Comparison of ENCODE assay signal across 12 mouse cellular contexts in genomic region chr9:98350318-98351144, GRCm38 (mm10).
DNase-seq lines count a peak whose midpoint lies in the region; ATAC-seq and TF ChIP-seq lines count a peak whose summit lies in the region.
"Had no signal": no experiment of that assay in that cellular context is flagged by ENCODE, and none has a peak within 500 bp of the region (broad histone marks: within the 10 kb centered on the region; RNA-seq: fewer than 3 reads in every experiment).

No protein-coding gene starts in this region.

- H3K27me3 ChIP-seq in embryonic facial prominence, embryonic 15.5 days, result no peaks in the 10 kb centered on the region
- H3K27me3 ChIP-seq in hindbrain, embryonic 15.5 days, result no peaks in the 10 kb centered on the region
- no peaks in the 10 kb centered on the region for H3K27me3 ChIP-seq in midbrain, embryonic 14.5 days (ENCODE audit: control insufficient read depth, insufficient read depth, low read length)

- TF ChIP-seq POLR2A in bone marrow macrophage, adult 2 months (IDR thresholded peaks at IDR 0.05; ENCODE audit: borderline replicate concordance, low read depth, low read length), result no peak

- peaks cover 16% of the 10 kb centered on the region for H3K4me1 ChIP-seq in bone marrow macrophage, adult 2 months (ENCODE audit: control insufficient read depth, insufficient read depth, low read length)
- H3K4me1 ChIP-seq in embryonic facial prominence, embryonic 15.5 days, result peaks cover 6% of the 10 kb centered on the region
- peaks cover 11% of the 10 kb centered on the region for H3K4me1 ChIP-seq in hindbrain, embryonic 15.5 days (replicated peaks)
- H3K4me1 ChIP-seq in midbrain, embryonic 14.5 days (ENCODE audit: control insufficient read depth, insufficient read depth, low read length), result peaks cover 12% of the 10 kb centered on the region

- TF ChIP-seq CTCF in bone marrow macrophage, adult 2 months (IDR thresholded peaks at IDR 0.05; ENCODE audit: low read depth, low read length), result no peak

- no peak overlapping the region for H3K4me2 ChIP-seq in embryonic facial prominence, embryonic 15.5 days (replicated peaks)
- no peak overlapping the region for H3K4me2 ChIP-seq in hindbrain, embryonic 15.5 days
- H3K4me2 ChIP-seq in midbrain, embryonic 14.5 days (ENCODE audit: low read length), result no peak overlapping the region

- no peak overlapping the region for H3K9ac ChIP-seq in embryonic facial prominence, embryonic 15.5 days
- no peak overlapping the region for H3K9ac ChIP-seq in hindbrain, embryonic 15.5 days
- H3K9ac ChIP-seq in midbrain, embryonic 14.5 days (replicated peaks; ENCODE audit: low read length), result no peak overlapping the region

- no peaks in the 10 kb centered on the region for H3K36me3 ChIP-seq in embryonic facial prominence, embryonic 15.5 days
- H3K36me3 ChIP-seq in hindbrain, embryonic 15.5 days, result no peaks in the 10 kb centered on the region
- H3K36me3 ChIP-seq in midbrain, embryonic 14.5 days (ENCODE audit: control insufficient read depth, insufficient read depth, low read length), result no peaks in the 10 kb centered on the region
- H3K36me3 ChIP-seq: heart, embryonic 10.5 days had no signal

- no peak overlapping the region for H3K4me3 ChIP-seq in bone marrow macrophage, adult 2 months (ENCODE audit: insufficient read depth, low read length)
- no peak overlapping the region for H3K4me3 ChIP-seq in embryonic facial prominence, embryonic 15.5 days (replicated peaks)
- no peak overlapping the region for H3K4me3 ChIP-seq in hindbrain, embryonic 15.5 days
- no peak overlapping the region for H3K4me3 ChIP-seq in midbrain, embryonic 14.5 days (replicated peaks; ENCODE audit: low read depth, low read length)
- H3K4me3 ChIP-seq: heart, embryonic 10.5 days had no signal

- 22% methylated on average over 4 of the region's 4 CpGs for WGBS in embryonic facial prominence, embryonic 15.5 days
- 10% methylated on average over 4 of the region's 4 CpGs for WGBS in hindbrain, embryonic 15.5 days
- WGBS in midbrain, embryonic 14.5 days, result 5% methylated on average over 4 of the region's 4 CpGs

- DNase-seq in midbrain, embryonic 14.5 days, result peak; percentile 59
- no peak for DNase-seq in gastrocnemius, postnatal 10 days
- no peak for DNase-seq in heart, adult 9 months (ENCODE audit: low spot score in 2 of 2)
- no peak for DNase-seq in thymus, postnatal 4 days
- DNase-seq: cerebellum, adult 11-12 months; retina, postnatal 1 day; thymus, adult 18-20 months had no signal

- H3K27ac ChIP-seq in bone marrow macrophage, adult 2 months (ENCODE audit: insufficient read depth, low read depth, low read length), result peak overlapping the region; percentile 46
- H3K27ac ChIP-seq in embryonic facial prominence, embryonic 15.5 days (replicated peaks), result no peak overlapping the region
- 0 out of 2 replicates have a peak overlapping the region, but pooled peaks have one; percentile 26 for H3K27ac ChIP-seq in hindbrain, embryonic 15.5 days (replicated peaks)
- H3K27ac ChIP-seq in midbrain, embryonic 14.5 days (replicated peaks; ENCODE audit: low read depth, low read length), result peak overlapping the region; percentile 61; the same call in 1 of the 2 replicates
- H3K27ac ChIP-seq: heart, embryonic 10.5 days had no signal

- H3K9me3 ChIP-seq in embryonic facial prominence, embryonic 15.5 days (replicated peaks), result no peaks in the 10 kb centered on the region
- no peaks in the 10 kb centered on the region for H3K9me3 ChIP-seq in hindbrain, embryonic 15.5 days
- H3K9me3 ChIP-seq in midbrain, embryonic 14.5 days (ENCODE audit: control insufficient read depth, low read length), result no peaks in the 10 kb centered on the region
- H3K9me3 ChIP-seq: G1E; heart, embryonic 10.5 days had no signal

- ATAC-seq in embryonic facial prominence, embryonic 15.5 days (ENCODE audit: insufficient number of reproducible peaks, low FRiP score, low TSS enrichment, low read depth), result 0 out of 2 replicates have a peak, but pooled peaks have one; percentile 41
- ATAC-seq in hindbrain, embryonic 15.5 days (ENCODE audit: low FRiP score, low read depth), result peak; percentile 34; the same call in 1 of the 2 replicates
- ATAC-seq in midbrain, embryonic 14.5 days (ENCODE audit: low FRiP score, low TSS enrichment), result peak; percentile 40; the same call in 1 of the 2 replicates
